Mouse (Mus musculus): ENCODE results near the gene Ehd1. TPM values are rescaled to one million over a fixed set of nuclear protein-coding genes. Genes with fewer than 3 reads are reported as not detected.

Ehd1 gene
- polyA plus RNA-seq, 1 experiment from 2014 or later, result 87.7 TPM

DNA sequence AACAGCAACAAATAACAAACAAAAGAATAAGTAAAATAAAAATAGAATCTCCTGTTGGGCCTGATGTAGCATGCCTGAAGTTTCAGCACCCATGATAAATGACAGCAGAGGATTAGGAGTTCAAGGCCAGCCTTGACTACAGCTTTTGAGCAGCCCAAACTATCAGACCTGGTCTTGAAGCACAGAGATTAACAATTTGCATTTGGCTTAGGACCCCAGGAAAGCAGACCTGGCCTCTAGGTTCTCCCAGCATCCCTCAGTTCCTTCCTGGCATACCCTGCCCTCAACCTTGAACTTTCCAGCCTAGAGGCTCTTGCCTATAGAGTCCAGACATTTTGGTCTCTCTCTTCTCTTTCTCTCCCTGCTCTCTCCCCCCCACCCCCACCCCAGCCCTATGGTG, 37.8 kb upstream of the Ehd1 start:
- Histone ChIP-seq H3K27ac (replicated peaks) (no peak overlapping the region), H3K4me2 (no peak overlapping the region), H3K9ac (replicated peaks) (no peak overlapping the region), H3K4me1 (peaks cover 39% of the 10 kb centered on the region), H3K27me3 (replicated peaks) (no peaks in the 10 kb centered on the region), H3K9me3 (replicated peaks) (no peaks in the 10 kb centered on the region), H3K36me3 (peaks cover 1% of the 10 kb centered on the region; the same call in 1 of the 2 replicates), H3K4me3 (replicated peaks) (no peak overlapping the region)
- no peak for ATAC-seq (ENCODE audit: low FRiP score)

DNA sequence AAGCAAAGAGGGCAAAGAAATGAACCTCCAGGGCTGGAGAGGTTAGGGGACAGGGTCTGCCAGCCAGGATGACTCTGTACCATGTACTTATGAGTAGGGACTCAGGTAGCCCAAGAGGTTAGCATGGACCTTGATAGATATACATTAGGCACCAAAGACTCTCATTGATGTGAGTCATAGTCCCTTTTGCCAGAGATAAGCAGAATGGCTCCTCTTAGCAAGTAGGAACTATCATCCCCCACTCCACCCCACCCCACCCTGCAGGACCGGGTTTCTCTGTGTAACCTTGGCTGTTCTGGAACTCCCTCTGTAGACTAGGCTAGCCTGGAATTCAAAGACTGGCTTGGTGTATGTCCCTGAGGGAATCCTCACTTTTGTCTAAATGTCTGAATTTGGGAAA, 36.4 kb upstream of the Ehd1 start:
- Histone ChIP-seq H3K4me2 (no peak overlapping the region), H3K9ac (replicated peaks) (no peak overlapping the region), H3K9me3 (replicated peaks) (no peaks in the 10 kb centered on the region), H3K27me3 (replicated peaks) (no peaks in the 10 kb centered on the region), H3K4me1 (peaks cover 28% of the 10 kb centered on the region), H3K4me3 (replicated peaks) (no peak overlapping the region), H3K27ac (replicated peaks) (no peak overlapping the region), H3K36me3 (peaks cover 6% of the 10 kb centered on the region)
- ATAC-seq (ENCODE audit: low FRiP score), result no peak
- WGBS, result 68% methylated on average over 1 of the region's 1 CpGs

DNA sequence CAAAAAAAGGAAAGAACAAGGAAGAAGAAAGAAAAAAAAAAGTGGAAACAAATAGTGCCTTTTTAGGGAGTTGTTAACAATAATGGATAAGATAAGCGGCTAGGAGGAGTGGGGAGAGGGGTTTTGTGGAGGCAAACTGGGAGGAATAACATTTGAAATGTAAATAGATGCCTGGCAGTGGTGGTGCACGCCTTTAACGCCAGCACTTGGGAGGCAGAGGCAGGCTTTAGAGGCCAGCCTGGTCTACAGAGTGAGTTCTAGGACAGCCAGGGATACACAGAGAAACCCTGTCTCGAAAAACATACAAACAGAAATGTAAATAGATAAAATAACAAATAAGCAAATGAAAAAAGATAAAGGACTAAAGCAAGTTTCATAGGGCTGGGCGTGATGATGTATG, 35.8 kb upstream of the Ehd1 start:
- 31% methylated on average over 5 of the region's 5 CpGs for WGBS
- Histone ChIP-seq H3K36me3 (peaks cover 12% of the 10 kb centered on the region), H3K4me2 (peak overlapping the region; percentile 86; the same call in 1 of the 2 replicates), H3K9me3 (replicated peaks) (no peaks in the 10 kb centered on the region), H3K4me1 (peaks cover 28% of the 10 kb centered on the region), H3K4me3 (replicated peaks) (no peak overlapping the region), H3K27me3 (replicated peaks) (no peaks in the 10 kb centered on the region), H3K27ac (replicated peaks) (peak overlapping the region; percentile 30; the same call in 1 of the 2 replicates), H3K9ac (replicated peaks) (no peak overlapping the region)
- no peak for ATAC-seq (ENCODE audit: low FRiP score)

DNA sequence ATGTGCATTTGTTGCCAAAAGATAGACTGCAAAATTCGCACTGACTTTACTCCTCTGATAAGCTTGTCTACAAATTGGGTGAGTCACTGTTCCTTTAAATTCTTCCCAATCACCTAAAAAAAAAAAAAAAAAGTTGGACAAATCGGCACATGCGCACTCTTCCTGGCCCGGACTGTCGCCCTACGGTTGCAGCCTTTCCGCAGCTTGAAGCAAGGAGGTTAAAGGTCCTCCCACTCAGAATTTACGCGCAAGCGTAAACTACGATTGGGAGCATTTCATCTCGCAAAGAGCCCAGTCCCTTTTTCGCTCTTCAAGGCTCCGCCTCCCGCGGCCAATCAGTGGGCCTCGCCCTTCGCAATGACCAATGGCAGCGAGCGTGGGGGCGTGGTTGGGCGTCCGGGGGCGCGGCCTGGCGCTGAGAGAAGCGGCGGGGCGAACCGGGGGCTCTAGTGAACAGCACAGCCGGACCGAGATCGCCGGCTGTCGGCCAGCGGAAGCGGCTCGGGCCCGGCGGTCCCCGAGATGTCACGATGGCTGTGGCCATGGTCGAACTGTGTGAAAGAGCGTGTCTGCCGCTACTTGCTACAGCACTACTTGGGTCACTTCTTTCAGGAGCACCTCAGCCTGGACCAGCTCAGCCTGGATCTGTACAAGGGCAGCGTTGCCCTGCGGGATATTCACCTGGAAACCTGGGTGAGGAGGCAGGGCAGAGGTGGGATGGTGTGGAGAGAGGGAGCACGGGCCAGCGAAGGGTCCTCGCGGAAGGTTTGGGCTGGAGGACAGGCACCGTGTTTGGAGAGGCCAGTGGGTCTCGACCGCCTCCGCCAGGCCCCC, 35.0 kb upstream of the Ehd1 start, which contains the start of gene Atg2a:
Gene Atg2a (plus strand): TSS at position 395 of the 834 bp plus-strand sequence.
- Histone ChIP-seq H3K27me3 (replicated peaks) (no peaks in the 10 kb centered on the region), H3K27ac (replicated peaks) (peak within 1 kb of the TSS; percentile 58), H3K36me3 (peaks cover 20% of the 10 kb centered on the region), H3K4me3 (replicated peaks) (peak within 1 kb of the TSS; percentile 77), H3K9ac (replicated peaks) (peak within 1 kb of the TSS; percentile 89), H3K4me2 (peak within 1 kb of the TSS; percentile 86), H3K9me3 (replicated peaks) (no peaks in the 10 kb centered on the region), H3K4me1 (peaks cover 24% of the 10 kb centered on the region)
- ATAC-seq (ENCODE audit: low FRiP score), result peak; percentile 95
- under 1% methylated on average over 54 of the region's 55 CpGs for WGBS

DNA sequence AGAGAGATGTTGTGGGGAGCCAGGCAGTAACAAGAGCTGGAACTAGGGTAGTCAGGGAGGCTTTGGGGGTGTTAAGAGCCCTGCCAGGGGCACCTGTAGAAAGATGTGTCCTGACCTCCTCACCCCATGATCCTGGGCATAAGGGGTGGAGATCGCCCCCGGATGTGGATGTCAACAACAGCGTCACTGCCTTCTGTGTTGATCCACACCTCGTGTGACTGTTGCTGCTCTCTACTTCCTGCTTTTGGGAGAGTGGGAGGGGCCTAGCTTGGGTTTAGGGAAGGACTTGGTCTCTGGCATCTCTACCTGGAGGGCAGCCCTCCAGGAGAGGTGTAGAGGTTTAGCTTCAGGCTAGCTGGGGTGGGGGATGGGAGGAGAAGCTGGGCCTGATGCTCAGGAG, 34.2 kb upstream of the Ehd1 start:
- ATAC-seq (ENCODE audit: low FRiP score), result peak; percentile 6; the same call in 1 of the 2 replicates
- peak overlapping the region; percentile 89 for H3K9ac ChIP-seq (replicated peaks)
- H3K27ac ChIP-seq (replicated peaks), result peak overlapping the region; percentile 58; the same call in 1 of the 2 replicates
- H3K9me3 ChIP-seq (replicated peaks), result no peaks in the 10 kb centered on the region
- peak overlapping the region; percentile 77 for H3K4me3 ChIP-seq (replicated peaks)
- peak overlapping the region; percentile 86 for H3K4me2 ChIP-seq
- H3K27me3 ChIP-seq (replicated peaks), result no peaks in the 10 kb centered on the region
- H3K4me1 ChIP-seq, result peaks cover 20% of the 10 kb centered on the region
- peaks cover 28% of the 10 kb centered on the region for H3K36me3 ChIP-seq
- 0% methylated on average over 4 of the region's 4 CpGs for WGBS

DNA sequence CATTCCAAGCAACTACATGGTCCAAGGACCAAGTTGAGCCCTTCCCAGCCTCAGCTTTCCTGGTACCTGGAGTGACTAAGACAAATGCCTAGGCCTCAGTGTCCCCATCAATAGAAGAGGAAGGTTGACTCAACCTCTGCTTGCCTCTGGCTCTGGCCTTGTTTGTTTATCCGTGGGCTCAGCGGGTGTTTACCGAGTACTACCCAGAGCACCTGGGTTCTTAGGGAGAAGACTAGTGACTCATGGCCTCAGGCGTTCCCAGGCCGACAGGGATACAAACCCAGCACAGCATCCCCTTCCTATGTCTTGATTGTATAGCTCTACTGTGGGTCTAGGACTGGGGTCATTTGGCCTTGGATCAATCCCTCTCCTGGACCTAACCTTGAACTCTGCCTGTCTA, 33.3 kb upstream of the Ehd1 start:
- H3K36me3 ChIP-seq, result peaks cover 37% of the 10 kb centered on the region
- peaks cover 20% of the 10 kb centered on the region for H3K4me1 ChIP-seq
- peak overlapping the region; percentile 86 for H3K4me2 ChIP-seq
- no peaks in the 10 kb centered on the region for H3K27me3 ChIP-seq (replicated peaks)
- no peak overlapping the region for H3K9ac ChIP-seq (replicated peaks)
- no peaks in the 10 kb centered on the region for H3K9me3 ChIP-seq (replicated peaks)
- WGBS, result 86% methylated on average over 5 of the region's 5 CpGs
- 0 out of 2 replicates have a peak overlapping the region, but pooled peaks have one; percentile 77 for H3K4me3 ChIP-seq (replicated peaks)
- no peak for ATAC-seq (ENCODE audit: low FRiP score)
- no peak overlapping the region for H3K27ac ChIP-seq (replicated peaks)

DNA sequence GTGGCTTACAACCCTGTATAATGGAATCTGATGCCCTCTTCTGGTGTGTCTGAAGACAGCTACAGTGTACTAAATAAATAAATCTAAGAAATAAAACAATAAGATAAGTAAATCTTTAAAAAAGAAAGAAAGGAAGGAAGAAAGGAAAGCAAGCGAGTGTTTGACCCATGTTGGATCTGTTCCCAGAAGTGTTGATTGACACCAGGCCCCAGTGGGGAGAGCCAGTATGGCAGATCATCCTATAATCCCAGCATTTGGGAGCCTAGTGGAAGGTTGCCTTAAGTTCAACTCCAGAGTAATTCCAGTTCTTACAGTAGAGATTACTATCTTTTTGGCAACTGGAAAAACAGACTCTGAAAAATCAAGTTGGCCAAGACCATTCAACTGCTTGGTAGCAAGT, 30.7 kb upstream of the Ehd1 start:
- Histone ChIP-seq H3K4me3 (replicated peaks) (no peak overlapping the region), H3K9ac (replicated peaks) (no peak overlapping the region), H3K27me3 (replicated peaks) (no peaks in the 10 kb centered on the region), H3K4me2 (no peak overlapping the region), H3K36me3 (peaks cover 56% of the 10 kb centered on the region), H3K27ac (replicated peaks) (no peak overlapping the region), H3K4me1 (peaks cover 20% of the 10 kb centered on the region), H3K9me3 (replicated peaks) (no peaks in the 10 kb centered on the region)
- no peak for ATAC-seq (ENCODE audit: low FRiP score)
- WGBS, result 86% methylated on average over 1 of the region's 1 CpGs

DNA sequence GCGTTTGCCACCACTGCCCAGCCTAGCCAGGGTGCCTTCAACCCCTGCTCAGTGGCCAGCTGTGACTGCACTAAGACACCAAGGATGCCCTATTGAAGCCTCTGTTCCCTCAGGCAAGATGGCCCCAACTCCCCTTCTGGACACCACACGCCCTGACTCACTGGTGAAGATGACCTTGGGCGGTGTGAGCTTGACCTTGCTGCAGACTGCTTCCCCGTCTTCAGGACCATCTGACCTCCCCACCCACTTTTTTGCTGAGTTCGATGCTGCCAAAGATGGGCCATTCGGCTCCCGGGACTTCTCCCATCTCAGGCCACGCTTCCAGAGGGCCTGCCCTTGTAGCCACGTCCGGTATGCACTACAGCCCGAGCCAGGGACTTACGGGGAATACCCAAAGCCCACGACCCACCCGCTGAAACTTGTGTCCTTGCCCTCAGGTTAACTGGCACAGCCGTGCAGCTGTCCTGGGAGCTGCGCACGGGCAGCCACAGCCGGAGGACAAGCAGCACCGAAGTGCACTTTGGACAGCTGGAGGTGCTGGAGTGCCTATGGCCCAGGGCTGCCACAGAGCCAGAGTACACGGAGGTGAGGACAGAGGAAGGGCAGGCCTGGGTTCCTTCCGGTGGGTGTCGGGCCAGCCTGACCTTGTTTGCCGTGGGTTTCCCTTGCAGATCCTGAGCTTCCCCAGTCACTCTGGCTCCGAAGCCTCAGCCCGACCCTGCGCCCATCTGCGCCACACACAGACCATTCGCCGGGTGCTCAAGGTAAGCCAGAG, 28.8 kb upstream of the Ehd1 start:
- Histone ChIP-seq H3K9ac (replicated peaks) (no peak overlapping the region), H3K4me2 (no peak overlapping the region), H3K27me3 (replicated peaks) (no peaks in the 10 kb centered on the region), H3K9me3 (replicated peaks) (no peaks in the 10 kb centered on the region), H3K4me3 (replicated peaks) (no peak overlapping the region), H3K4me1 (peaks cover 14% of the 10 kb centered on the region), H3K27ac (replicated peaks) (no peak overlapping the region), H3K36me3 (peaks cover 73% of the 10 kb centered on the region)
- 94% methylated on average over 29 of the region's 29 CpGs for WGBS
- no peak for ATAC-seq (ENCODE audit: low FRiP score)

DNA sequence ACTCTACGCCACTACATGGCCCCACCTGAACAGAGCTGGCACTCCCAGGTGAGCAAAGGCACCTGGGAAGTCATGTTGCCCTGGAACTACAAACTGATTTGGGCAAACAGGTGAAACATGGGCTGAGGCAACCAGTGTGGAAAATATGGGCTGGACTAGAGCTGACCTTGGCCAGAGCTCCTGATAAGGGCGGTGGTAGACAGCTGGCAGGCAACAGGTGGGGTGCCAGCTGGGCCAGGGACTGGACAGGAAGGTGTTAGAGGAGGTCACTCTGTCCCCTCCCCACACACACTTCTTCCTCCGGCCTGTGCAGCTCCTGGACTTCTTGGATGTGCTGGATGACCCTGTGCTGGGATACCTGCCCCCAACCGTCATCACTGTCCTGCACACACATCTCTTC, 23.5 kb upstream of the Ehd1 start:
- Histone ChIP-seq H3K9me3 (replicated peaks) (no peaks in the 10 kb centered on the region), H3K36me3 (peaks cover 91% of the 10 kb centered on the region), H3K27me3 (replicated peaks) (no peaks in the 10 kb centered on the region), H3K4me3 (replicated peaks) (no peak overlapping the region), H3K4me2 (no peak overlapping the region), H3K4me1 (no peaks in the 10 kb centered on the region), H3K9ac (replicated peaks) (no peak overlapping the region), H3K27ac (replicated peaks) (no peak overlapping the region)
- WGBS, result 91% methylated on average over 4 of the region's 4 CpGs
- ATAC-seq (ENCODE audit: low FRiP score), result no peak

DNA sequence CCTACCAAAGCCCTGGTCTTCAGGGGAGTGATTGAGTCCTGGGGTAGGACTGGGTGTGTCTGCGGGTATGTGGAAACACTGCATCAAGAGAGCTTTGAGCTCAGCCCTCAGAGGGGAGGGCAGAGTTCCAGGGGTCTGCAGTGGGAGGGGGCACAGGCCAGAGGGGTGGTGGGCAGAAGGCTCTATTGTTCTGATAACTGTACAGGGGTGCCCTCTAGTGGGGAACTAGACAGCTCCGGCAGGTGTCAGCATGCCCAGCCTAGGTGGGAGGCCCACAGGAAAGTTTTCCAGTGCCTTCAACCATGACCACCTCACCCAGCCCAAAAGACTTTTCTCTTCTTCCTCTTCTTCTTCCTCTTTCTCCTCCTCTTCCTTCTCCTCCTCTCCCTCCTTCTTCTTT, 16.1 kb upstream of the Ehd1 start:
- Histone ChIP-seq H3K9ac (replicated peaks) (no peak overlapping the region), H3K4me3 (replicated peaks) (no peak overlapping the region), H3K4me2 (no peak overlapping the region), H3K27me3 (replicated peaks) (no peaks in the 10 kb centered on the region), H3K36me3 (peaks cover 69% of the 10 kb centered on the region), H3K27ac (replicated peaks) (no peak overlapping the region), H3K4me1 (no peaks in the 10 kb centered on the region), H3K9me3 (replicated peaks) (no peaks in the 10 kb centered on the region)
- no peak; the same call in 1 of the 2 replicates for ATAC-seq (ENCODE audit: low FRiP score)
- 78% methylated on average over 2 of the region's 2 CpGs for WGBS

DNA sequence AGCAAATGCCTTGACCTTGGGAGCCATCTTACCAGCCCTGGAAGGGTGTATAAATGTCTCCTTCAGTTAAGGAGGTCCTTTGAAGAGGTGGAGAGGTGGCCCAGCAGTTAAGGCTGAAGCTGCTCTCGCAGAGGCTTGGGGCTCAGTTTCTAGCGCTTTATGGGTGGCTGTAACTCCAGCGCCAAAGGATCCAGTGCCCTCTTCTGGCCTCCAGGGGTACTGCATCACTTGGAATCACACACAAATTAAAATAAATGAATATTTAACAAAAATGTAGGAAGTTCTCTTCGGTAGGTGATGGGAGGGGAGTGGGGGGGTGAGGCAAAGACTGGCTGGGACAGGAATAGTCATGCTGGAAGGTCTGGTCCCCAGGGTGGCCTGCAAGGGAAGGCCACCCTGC, 15.6 kb upstream of the Ehd1 start:
- Histone ChIP-seq H3K4me1 (no peaks in the 10 kb centered on the region), H3K9me3 (replicated peaks) (no peaks in the 10 kb centered on the region), H3K36me3 (peaks cover 64% of the 10 kb centered on the region), H3K27ac (replicated peaks) (no peak overlapping the region), H3K4me3 (replicated peaks) (no peak overlapping the region), H3K27me3 (replicated peaks) (no peaks in the 10 kb centered on the region), H3K4me2 (no peak overlapping the region), H3K9ac (replicated peaks) (no peak overlapping the region)
- no peak for ATAC-seq (ENCODE audit: low FRiP score)
- WGBS, result 84% methylated on average over 4 of the region's 4 CpGs

DNA sequence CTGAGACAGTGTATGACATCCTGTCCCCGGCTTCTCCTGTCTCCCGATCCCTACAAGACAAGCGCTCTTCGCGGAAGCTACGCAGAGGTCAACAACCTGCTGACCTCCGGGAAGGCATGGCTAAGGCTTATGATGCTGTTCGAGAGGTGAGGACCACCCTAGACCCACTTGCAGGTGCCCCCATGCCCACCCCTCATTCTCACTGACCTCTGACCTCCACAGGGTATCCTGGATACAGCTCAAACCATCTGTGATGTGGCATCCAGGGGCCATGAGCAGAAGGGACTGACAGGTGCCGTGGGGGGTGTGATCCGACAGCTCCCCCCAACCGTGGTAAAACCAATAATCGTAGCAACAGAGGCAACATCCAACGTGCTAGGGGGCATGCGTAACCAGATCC, 15.1 kb upstream of the Ehd1 start:
- H3K4me1 ChIP-seq, result no peaks in the 10 kb centered on the region
- no peak for ATAC-seq (ENCODE audit: low FRiP score)
- H3K27me3 ChIP-seq (replicated peaks), result no peaks in the 10 kb centered on the region
- no peaks in the 10 kb centered on the region for H3K9me3 ChIP-seq (replicated peaks)
- 94% methylated on average over 14 of the region's 14 CpGs for WGBS
- peaks cover 59% of the 10 kb centered on the region for H3K36me3 ChIP-seq
- H3K9ac ChIP-seq (replicated peaks), result no peak overlapping the region
- no peak overlapping the region for H3K4me3 ChIP-seq (replicated peaks)
- H3K27ac ChIP-seq (replicated peaks), result no peak overlapping the region
- H3K4me2 ChIP-seq, result no peak overlapping the region
